Mouse (Mus musculus) thymus, postnatal 14 days (tissue): Measurements from ENCODE around the gene Hspd1.

Experiments
- DNase-seq: peaks from one replicate; pipeline ENCODE4 v3.0.0; 2021

Hspd1 gene

GRCm38 (mm10) chr1:55031026-55031779 is 56.8 kb downstream of the Hspd1 start:
- DNase-seq = no peak

- peak; percentile 33 for DNase-seq
Observed at GRCm38 (mm10) chr1:55029446-55029845, 58.6 kb downstream of the Hspd1 start.

- DNase-seq = peak; percentile 57
Observed at GRCm38 (mm10) chr1:55028512-55029249, 59.4 kb downstream of the Hspd1 start.

- no peak for DNase-seq
Observed at GRCm38 (mm10) chr1:55027966-55028365, 60.1 kb downstream of the Hspd1 start.
